9 mouse cellular contexts compared by ENCODE assay signal in genomic region chr4:133217641-133218040, GRCm38 (mm10). TPM values are rescaled to one million over a fixed set of nuclear protein-coding genes. Genes with fewer than 3 reads are reported as not detected.
A peak's percentile ranks its signal among the peaks of the same experiment; 100 is the strongest.
DNase-seq lines count a peak whose midpoint lies in the region; ATAC-seq and TF ChIP-seq lines count a peak whose summit lies in the region.
"Had no signal": no experiment of that assay in that cellular context is flagged by ENCODE, and none has a peak within 500 bp of the region (broad histone marks: within the 10 kb centered on the region; RNA-seq: fewer than 3 reads in every experiment).

No protein-coding gene starts in this region.

- peaks cover 0 to 15% of the 10 kb centered on the region in 2 experiments; a peak in 1 of 4 replicates for H3K4me1 ChIP-seq in ES-E14 (ENCODE audit: control insufficient read depth in 2 of 2, insufficient read depth in 2 of 2, low read length in 2 of 2, poor library complexity in 1 of 2)
- H3K4me1 ChIP-seq in forebrain, embryonic 11.5 days (replicated peaks; ENCODE audit: control insufficient read depth, insufficient read depth, low read length) = peaks cover 14% of the 10 kb centered on the region
- peaks cover 21% of the 10 kb centered on the region for H3K4me1 ChIP-seq in liver, embryonic 13.5 days (replicated peaks)

- no peak overlapping the region for H3K4me3 ChIP-seq in ES-E14 (ENCODE audit: insufficient read depth in 1 of 2, low read depth in 1 of 2, low read length in 2 of 2, poor library complexity in 1 of 2, severe bottlenecking in 1 of 2)
- no peak overlapping the region for H3K4me3 ChIP-seq in forebrain, embryonic 11.5 days (ENCODE audit: low read depth, low read length)
- no peak overlapping the region for H3K4me3 ChIP-seq in liver, embryonic 13.5 days (replicated peaks)

- peak; percentile 95 for TF ChIP-seq CTCF in brain, embryonic 14.5 days (IDR thresholded peaks at IDR 0.05; ENCODE audit: borderline replicate concordance, extremely low read depth, insufficient read depth, insufficient read length)

- no peak overlapping the region for H3K9ac ChIP-seq in ES-E14 (ENCODE audit: insufficient read depth, low read depth, low read length, poor library complexity, severe bottlenecking)
- no peak overlapping the region for H3K9ac ChIP-seq in forebrain, embryonic 11.5 days (ENCODE audit: low read length)
- no peak overlapping the region for H3K9ac ChIP-seq in liver, embryonic 13.5 days

- in situ Hi-C loops in ES-E14 (cut with MboI; ENCODE audit: low sequenced_read_pairs in 2 of 2, unreplicated experiment in 2 of 2) = loop anchor here in 1 of 2 experiments (5.0 kb wide), 1 partner anchor 85 kb away; no protein-coding TSS in a partner anchor

- no peak for TF ChIP-seq POLR2A in brain, embryonic 14.5 days (IDR thresholded peaks at IDR 0.05; ENCODE audit: borderline replicate concordance, extremely low read depth, insufficient read depth, insufficient read length, poor library complexity, severe bottlenecking)

- peak; percentile 62 for DNase-seq in layer of hippocampus, adult 11-12 months (ENCODE audit: low spot score)
- no peak for DNase-seq in layer of hippocampus, adult 9-10 months (ENCODE audit: low spot score)
- peak; percentile 65 for DNase-seq in ES-E14 (ENCODE audit: low read depth, low spot score)
- peak; percentile 68 for DNase-seq in brain, embryonic 14.5 days (ENCODE audit: low read depth)
- DNase-seq in forebrain, embryonic 11.5 days (ENCODE audit: low spot score) = peak; percentile 81
- DNase-seq in liver, embryonic 13.5 days = peak; percentile 41
- peak; percentile 67 for DNase-seq in retina, postnatal 7 days (ENCODE audit: low read depth, low spot score)

- H3K27ac ChIP-seq in ES-E14 (ENCODE audit: insufficient read depth, low read depth, low read length, poor library complexity, severe bottlenecking) = no peak overlapping the region
- no peak overlapping the region for H3K27ac ChIP-seq in forebrain, embryonic 11.5 days (ENCODE audit: low read depth, low read length)
- no peak overlapping the region for H3K27ac ChIP-seq in liver, embryonic 13.5 days

- ATAC-seq in forebrain, embryonic 11.5 days (replicated peaks; ENCODE audit: low FRiP score) = peak; percentile 46; the same call in 1 of the 2 replicates
- no peak for ATAC-seq in liver, embryonic 13.5 days (ENCODE audit: low read depth)
- no peak for ATAC-seq in activated CD4-positive, CD25-positive, alpha-beta regulatory T cell, adult 4 months

- WGBS in forebrain, embryonic 11.5 days = 3% methylated on average over 5 of the region's 5 CpGs
- 5% methylated on average over 5 of the region's 5 CpGs for WGBS in liver, embryonic 13.5 days (ENCODE audit: insufficient replicate concordance)

- H3K9me3 ChIP-seq in ES-E14 (ENCODE audit: control insufficient read depth, insufficient read depth, low read depth, low read length) = no peaks in the 10 kb centered on the region
- no peaks in the 10 kb centered on the region for H3K9me3 ChIP-seq in forebrain, embryonic 11.5 days (ENCODE audit: control insufficient read depth, low read length)
- no peaks in the 10 kb centered on the region for H3K9me3 ChIP-seq in liver, embryonic 13.5 days (replicated peaks)

- H3K36me3 ChIP-seq in ES-E14 (ENCODE audit: control insufficient read depth, insufficient read depth, low read length, poor library complexity, severe bottlenecking) = no peaks in the 10 kb centered on the region
- H3K36me3 ChIP-seq in forebrain, embryonic 11.5 days (ENCODE audit: control insufficient read depth, insufficient read depth, low read length) = no peaks in the 10 kb centered on the region
- H3K36me3 ChIP-seq in liver, embryonic 13.5 days = no peaks in the 10 kb centered on the region

- H3K4me2 ChIP-seq in forebrain, embryonic 11.5 days (ENCODE audit: low read depth, low read length, severe bottlenecking) = no peak overlapping the region
- H3K4me2 ChIP-seq in liver, embryonic 13.5 days = no peak overlapping the region

- peaks cover 26% of the 10 kb centered on the region for H3K27me3 ChIP-seq in forebrain, embryonic 11.5 days (ENCODE audit: control insufficient read depth, insufficient read depth, low read length)
- peaks cover 78% of the 10 kb centered on the region for H3K27me3 ChIP-seq in liver, embryonic 13.5 days

TF ChIP-seq in ES-E14, 5 proteins besides CTCF, POLR2A, EP300 and RAD21:
- no peak for TF ChIP-seq HCFC1 (IDR thresholded peaks at IDR 0.05; ENCODE audit: borderline replicate concordance, insufficient read depth, low read length)
- peak; percentile 91 for TF ChIP-seq ZNF384 (IDR thresholded peaks at IDR 0.05; ENCODE audit: low read depth, low read length)

RNA-seq across cellular contexts. Expression of gene Gpr3, which starts 5.3 kb away (rescaled TPM):
- 0.85 and 1.5 TPM in 2 replicates for total RNA-seq in ES-E14 (2012; rRNA removed)
- polyA plus RNA-seq in brain, embryonic 14.5 days (2012; rRNA removed) = 2.7 and 3.1 TPM in 2 replicates
- 0.37 TPM in 1 of 2 replicates, not detected in the other for polyA plus RNA-seq in forebrain, embryonic 11.5 days (2014; fragmentation: Nextera tagmentation; extraction: Ambion mirVana)
- not detected in 2 replicates for polyA plus RNA-seq in liver, embryonic 13.5 days (2015; fragmentation: Nextera tagmentation; extraction: Ambion mirVana)
- not detected for polyA plus RNA-seq in activated CD4-positive, CD25-positive, alpha-beta regulatory T cell, adult 4 months (2017; shearing (Covaris generic))
- polyA plus RNA-seq: liver, embryonic 16.5 days had no signal

RNA-seq across cellular contexts. Expression of gene Cd164l2, which starts 5.7 kb away (rescaled TPM):
- total RNA-seq in ES-E14 (2012; rRNA removed) = 2.2 and 5.7 TPM in 2 replicates
- 0.74 and 0.85 TPM in 2 replicates for polyA plus RNA-seq in brain, embryonic 14.5 days (2012; rRNA removed)
- not detected in 2 replicates for polyA plus RNA-seq in forebrain, embryonic 11.5 days (2014; fragmentation: Nextera tagmentation; extraction: Ambion mirVana)
- polyA plus RNA-seq in liver, embryonic 13.5 days (2015; fragmentation: Nextera tagmentation; extraction: Ambion mirVana) = 0.20 TPM in 1 of 2 replicates, not detected in the other
- not detected for polyA plus RNA-seq in activated CD4-positive, CD25-positive, alpha-beta regulatory T cell, adult 4 months (2017; shearing (Covaris generic))

RNA-seq across cellular contexts. Expression of gene Map3k6, which starts 23.0 kb away (rescaled TPM):
- total RNA-seq in ES-E14 (2012; rRNA removed) = 2.7 and 4.3 TPM in 2 replicates
- polyA plus RNA-seq in brain, embryonic 14.5 days (2012; rRNA removed) = 2.1 and 2.4 TPM in 2 replicates
- 1.2 and 3.0 TPM in 2 replicates for polyA plus RNA-seq in forebrain, embryonic 11.5 days (2014; fragmentation: Nextera tagmentation; extraction: Ambion mirVana)
- polyA plus RNA-seq in liver, embryonic 13.5 days (2015; fragmentation: Nextera tagmentation; extraction: Ambion mirVana) = 1.7 and 1.9 TPM in 2 replicates
- polyA plus RNA-seq in activated CD4-positive, CD25-positive, alpha-beta regulatory T cell, adult 4 months (2017; shearing (Covaris generic)) = under 1 TPM in 1 of 2 experiments, not detected in 1; 0.42 TPM

RNA-seq across cellular contexts. Expression of gene Sytl1, which starts 45.3 kb away (rescaled TPM):
- 2.0 and 4.4 TPM in 2 replicates for total RNA-seq in ES-E14 (2012; rRNA removed)
- 1.5 and 2.6 TPM in 2 replicates for polyA plus RNA-seq in brain, embryonic 14.5 days (2012; rRNA removed)
- 1.5 and 2.8 TPM in 2 replicates for polyA plus RNA-seq in forebrain, embryonic 11.5 days (2014; fragmentation: Nextera tagmentation; extraction: Ambion mirVana)
- polyA plus RNA-seq in liver, embryonic 13.5 days (2015; fragmentation: Nextera tagmentation; extraction: Ambion mirVana) = 0.42 and 0.55 TPM in 2 replicates
- polyA plus RNA-seq in activated CD4-positive, CD25-positive, alpha-beta regulatory T cell, adult 4 months (2017; shearing (Covaris generic)) = 10 to 100 TPM; 29.6 to 45.6 TPM

RNA-seq across cellular contexts. Expression of gene Tmem222, which starts 60.0 kb away (rescaled TPM):
- 73.3 and 89.4 TPM in 2 replicates for total RNA-seq in ES-E14 (2012; rRNA removed)
- polyA plus RNA-seq in brain, embryonic 14.5 days (2012; rRNA removed) = 120 and 154 TPM in 2 replicates
- 80.6 and 90.9 TPM in 2 replicates for polyA plus RNA-seq in forebrain, embryonic 11.5 days (2014; fragmentation: Nextera tagmentation; extraction: Ambion mirVana)
- polyA plus RNA-seq in liver, embryonic 13.5 days (2015; fragmentation: Nextera tagmentation; extraction: Ambion mirVana) = 38.9 and 41.0 TPM in 2 replicates
- 10 to 100 TPM; 72.4 to 77.5 TPM for polyA plus RNA-seq in activated CD4-positive, CD25-positive, alpha-beta regulatory T cell, adult 4 months (2017; shearing (Covaris generic))
